Mouse (Mus musculus): ENCODE data around the gene Pisd.
"Not testable (repeated sequence)": the region's sequence is repeated elsewhere in the genome, so short reads cannot be mapped to it uniquely, and the experiment has no call there.

Gene Pisd

DNA sequence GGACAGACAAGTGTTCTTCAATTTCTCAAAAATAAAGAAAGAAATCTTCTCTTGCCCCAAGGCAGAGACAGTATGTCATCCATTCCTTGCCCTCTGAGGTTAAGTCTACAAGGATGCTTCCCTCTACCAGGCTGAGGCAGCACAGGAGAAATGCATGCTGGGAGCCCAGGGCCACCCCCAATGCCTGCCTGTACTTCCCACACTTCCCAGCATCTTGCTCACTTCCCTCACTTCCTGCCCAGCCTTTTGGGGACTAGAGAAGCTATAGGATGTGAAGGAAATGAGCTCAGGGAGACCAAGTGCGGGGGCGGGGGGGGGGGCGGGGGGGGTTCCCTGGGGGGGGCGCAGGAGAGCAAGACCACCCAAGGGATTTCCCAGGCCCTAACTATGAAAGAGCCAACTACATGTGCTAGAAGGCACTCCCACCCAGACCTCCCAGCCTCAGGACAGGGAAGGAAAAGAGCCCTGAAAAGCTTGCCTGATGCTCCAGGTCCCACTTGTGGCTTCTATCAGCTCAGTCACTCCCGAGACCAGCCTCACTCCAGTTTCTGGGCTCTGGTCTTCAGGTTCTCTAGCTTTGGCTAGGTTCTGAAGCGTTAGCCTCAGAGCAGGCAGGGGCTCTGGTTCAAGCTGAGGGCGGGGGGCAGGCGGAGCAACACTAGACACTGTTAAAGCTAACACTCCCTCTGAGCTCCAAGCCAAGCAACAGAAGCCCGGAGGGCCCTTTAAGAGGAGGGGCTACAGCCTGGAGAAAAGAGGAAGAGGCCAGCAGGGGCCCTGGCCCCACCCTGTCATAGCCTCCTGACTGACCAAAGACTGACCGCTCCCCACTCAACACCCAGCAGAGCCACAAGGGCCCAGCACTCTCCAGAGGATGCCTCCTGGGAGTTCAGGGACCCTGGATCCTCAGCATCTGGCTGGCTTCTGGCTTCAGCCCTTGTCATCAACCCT is 39.5 kb downstream of the Pisd start:
- no peak for DNase-seq (ENCODE audit: low read depth)

- no peak for DNase-seq (ENCODE audit: low read depth)
Measured at GRCm38 (mm10) chr5:32742149-32742548, 43.3 kb downstream of the Pisd start.

GRCm38 (mm10) chr5:32741377-32741776 is 44.1 kb downstream of the Pisd start:
- DNase-seq (ENCODE audit: low read depth), result not testable (repeated sequence)

GRCm38 (mm10) chr5:32740850-32741249 is 44.6 kb downstream of the Pisd start:
- DNase-seq (ENCODE audit: low read depth), result not testable (repeated sequence)

DNA sequence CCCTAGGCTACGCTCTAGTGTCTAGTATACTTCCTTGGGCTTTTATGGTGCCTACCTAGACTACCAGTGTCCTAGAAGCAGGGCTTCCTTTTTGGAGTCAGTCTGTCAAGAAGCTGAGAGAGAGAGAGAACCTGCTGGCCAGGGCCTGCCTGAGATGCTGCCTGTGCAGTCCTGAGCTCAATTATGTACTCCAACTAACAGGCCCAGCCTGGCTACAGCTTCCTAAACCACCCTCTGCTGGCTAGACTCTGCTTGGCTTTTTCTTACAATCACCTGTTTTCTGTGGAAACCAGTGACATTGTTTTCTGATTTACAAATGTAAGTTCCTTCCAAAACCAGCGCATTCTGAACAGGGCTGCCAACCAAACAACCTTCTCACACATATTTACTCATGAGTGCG is 45.3 kb downstream of the Pisd start:
- DNase-seq (ENCODE audit: low read depth), result no peak

- not testable (repeated sequence) for DNase-seq (ENCODE audit: low read depth)
Measured at GRCm38 (mm10) chr5:32736770-32737169, 48.7 kb downstream of the Pisd start.

DNA sequence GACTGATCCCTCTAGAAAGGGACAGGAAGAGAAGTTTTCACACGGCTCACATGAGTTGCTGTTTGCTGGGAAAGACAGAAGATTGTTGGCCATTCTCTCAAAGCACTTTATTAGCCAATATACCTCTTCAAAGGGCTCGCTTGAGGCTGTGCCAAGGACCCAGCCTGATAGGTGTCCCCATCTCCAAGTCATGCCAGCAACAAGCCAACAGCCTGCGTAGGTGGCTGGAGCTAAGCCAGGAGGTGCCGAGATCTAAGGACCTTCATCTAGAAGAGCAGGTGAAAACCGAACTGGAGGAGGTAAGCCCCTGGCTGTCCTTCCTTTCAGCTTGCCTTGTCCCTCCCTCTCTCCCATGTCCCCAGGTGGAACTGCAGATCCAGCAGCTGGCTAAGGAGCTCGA is 49.7 kb downstream of the Pisd start:
- no peak for DNase-seq (ENCODE audit: low read depth)

DNA sequence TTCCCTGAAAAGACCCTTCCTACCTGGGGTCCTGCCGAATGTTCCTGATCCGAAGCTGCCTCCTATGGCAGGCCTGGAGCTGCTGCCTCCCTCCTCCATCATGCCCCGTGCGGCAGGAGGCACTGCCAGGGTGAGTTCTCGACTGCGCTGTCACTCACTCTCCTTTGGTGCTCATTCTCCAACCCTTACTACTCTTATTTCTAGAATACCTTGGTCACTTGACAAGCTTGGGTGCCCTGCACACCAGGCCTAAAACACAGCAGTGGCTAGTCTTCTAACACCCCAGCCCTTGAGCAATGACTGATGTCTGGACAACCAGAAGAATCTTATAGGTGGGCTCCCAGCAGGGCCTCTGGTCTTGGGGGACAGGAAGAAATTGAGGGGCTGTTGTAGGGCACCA is 51.6 kb downstream of the Pisd start:
- not testable (repeated sequence) for DNase-seq (ENCODE audit: low read depth)

GRCm38 (mm10) chr5:32728851-32729250 is 56.6 kb downstream of the Pisd start:
- DNase-seq (ENCODE audit: low read depth), result no peak

GRCm38 (mm10) chr5:32728300-32728699 is 57.1 kb downstream of the Pisd start:
- DNase-seq (ENCODE audit: low read depth), result no peak

GRCm38 (mm10) chr5:32725397-32725796 is 60.0 kb downstream of the Pisd start:
- not testable (repeated sequence) for DNase-seq (ENCODE audit: low read depth)

- no peak for DNase-seq (ENCODE audit: low read depth)
Measured at GRCm38 (mm10) chr5:32723981-32724380, 61.5 kb downstream of the Pisd start.

GRCm38 (mm10) chr5:32722711-32723110 is 62.7 kb downstream of the Pisd start:
- not testable (repeated sequence) for DNase-seq (ENCODE audit: low read depth)

GRCm38 (mm10) chr5:32722263-32722662 is 63.2 kb downstream of the Pisd start:
- DNase-seq (ENCODE audit: low read depth), result no peak

GRCm38 (mm10) chr5:32721316-32721715 is 64.1 kb downstream of the Pisd start:
- no peak for DNase-seq (ENCODE audit: low read depth)

GRCm38 (mm10) chr5:32720416-32720815 is 65.0 kb downstream of the Pisd start:
- no peak for DNase-seq (ENCODE audit: low read depth)

DNA sequence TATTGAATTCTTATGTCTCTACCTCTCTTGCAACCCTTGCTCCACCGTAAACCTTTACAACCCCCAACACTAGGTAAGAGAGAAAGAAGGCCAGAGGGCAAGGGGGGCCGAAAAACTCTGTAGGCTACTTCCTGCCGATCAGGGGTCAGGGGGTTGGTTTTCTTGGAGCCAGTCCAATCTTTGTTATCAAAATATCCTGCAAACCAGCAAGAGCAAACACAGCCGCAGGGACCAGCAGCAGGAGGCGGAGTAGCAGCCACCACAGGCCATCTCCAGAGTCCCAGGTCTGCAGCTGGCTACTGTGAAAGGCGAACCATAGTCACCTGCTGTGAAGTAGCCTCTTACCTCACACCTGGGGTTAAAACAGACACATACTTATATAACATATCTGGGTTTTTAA is 66.5 kb downstream of the Pisd start:
- no peak for DNase-seq (ENCODE audit: low read depth)

- no peak for DNase-seq (ENCODE audit: low read depth)
Measured at GRCm38 (mm10) chr5:32717726-32718125, 67.7 kb downstream of the Pisd start.

DNA sequence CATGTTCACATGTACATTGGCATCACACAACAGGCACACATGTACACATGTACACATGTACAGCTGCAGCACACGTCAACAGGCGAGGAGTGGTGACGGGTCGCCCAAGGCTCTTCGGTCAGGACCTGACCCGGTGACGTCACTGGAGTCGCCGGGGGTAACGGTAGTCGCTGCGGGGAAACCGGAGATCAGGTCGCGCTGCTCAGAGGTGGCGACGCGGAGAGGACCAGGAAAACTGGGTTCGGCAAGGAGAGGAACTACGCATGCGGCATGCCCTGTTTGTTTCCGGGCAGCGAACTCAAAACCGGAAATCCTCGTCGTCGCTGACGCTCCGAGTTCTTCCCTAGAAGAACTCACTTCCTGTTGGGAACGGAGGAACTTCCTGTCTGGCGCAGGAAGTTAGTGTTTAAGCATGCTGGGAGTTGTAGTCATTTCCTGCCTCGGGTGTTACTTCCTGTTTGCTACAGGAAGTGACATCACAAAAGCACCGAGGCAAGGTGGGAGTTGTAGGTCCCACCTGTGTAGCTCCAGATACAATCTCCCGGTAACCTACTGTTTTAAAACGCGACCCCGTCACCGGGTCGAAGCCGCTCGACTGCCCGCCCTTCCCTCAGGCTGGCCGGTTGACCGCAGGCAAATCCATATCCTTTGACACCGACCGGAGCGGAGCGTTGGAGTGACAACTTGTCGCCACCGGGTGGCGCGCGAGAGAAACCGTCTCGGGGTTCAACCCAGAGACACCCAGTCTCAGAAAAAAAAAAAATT is 71.6 kb downstream of the Pisd start:
- peak; percentile 90 for DNase-seq (ENCODE audit: low read depth)

GRCm38 (mm10) chr5:32713042-32713702 is 72.3 kb downstream of the Pisd start:
- no peak for DNase-seq (ENCODE audit: low read depth)

- DNase-seq (ENCODE audit: low read depth), result no peak
Measured at GRCm38 (mm10) chr5:32712221-32713041, 73.0 kb downstream of the Pisd start.

- no peak for DNase-seq (ENCODE audit: low read depth)
Measured at GRCm38 (mm10) chr5:32711485-32711884, 74.0 kb downstream of the Pisd start.

Data from c-Kit-positive CD71-positive TER-119-negative erythroid progenitor cells, embryonic 14.5 days (primary cell).